Mouse (Mus musculus): ENCODE data around the gene Gm49395.

Gm49395 gene

GRCm38 (mm10) chr13:114987161-114987560 lies 114.6 kb downstream of the Gm49395 start:
- no peak for DNase-seq
